Comparison of ENCODE assay signal across 8 mouse cellular contexts in genomic region chr11:88161651-88162362, GRCm38 (mm10). TPM values are rescaled to one million over a fixed set of nuclear protein-coding genes. Genes with fewer than 3 reads are reported as not detected.
DNase-seq lines count a peak whose midpoint lies in the region; ATAC-seq and TF ChIP-seq lines count a peak whose summit lies in the region.

No protein-coding gene starts in this region.

- WGBS in hindbrain, embryonic 13.5 days = under 1% methylated on average over 13 of the region's 15 CpGs

- H3K36me3 ChIP-seq in MEL (ENCODE audit: control insufficient read depth in 1 of 2, insufficient read depth in 2 of 2, low read length in 2 of 2) = peaks cover 0 to 4% of the 10 kb centered on the region in 2 experiments; a peak in 2 of 4 replicates
- H3K36me3 ChIP-seq in hindbrain, embryonic 13.5 days = no peaks in the 10 kb centered on the region

- TF ChIP-seq RAD21 in MEL (IDR thresholded peaks at IDR 0.05; ENCODE audit: low read depth, low read length) = peak; percentile 53

- TF ChIP-seq CTCF in MEL (IDR thresholded peaks at IDR 0.05 in 2 of 3, conservative IDR thresholded peaks at IDR 0.05 in 1 of 3; ENCODE audit: control insufficient read depth in 1 of 3, insufficient read depth in 1 of 3, low read depth in 2 of 3, low read length in 3 of 3, poor library complexity in 1 of 3, severe bottlenecking in 1 of 3) = peak; percentile 55 to 85 (median 78)

- H3K4me2 ChIP-seq in hindbrain, embryonic 13.5 days = peak overlapping the region; percentile 71

- peak; percentile 84 for DNase-seq in MEL (ENCODE audit: low read depth, low spot score)
- peak; percentile 94 for DNase-seq in cerebellum, adult 8-10 months
- DNase-seq in frontal cortex, postnatal 14 days (ENCODE audit: low spot score in 2 of 2) = peak; percentile 72 to 73
- DNase-seq in layer of hippocampus, postnatal 36 days = peak; percentile 76 to 80
- peak; percentile 95 for DNase-seq in lung, postnatal 14 days
- DNase-seq in ovary, postnatal 14 days (ENCODE audit: low spot score) = peak; percentile 86
- DNase-seq in thymus, postnatal 0 days (ENCODE audit: low spot score) = peak; percentile 64

- H3K9ac ChIP-seq in MEL (ENCODE audit: control insufficient read depth, low read depth, low read length, poor library complexity, severe bottlenecking) = peak overlapping the region; percentile 53
- peak overlapping the region; percentile 71 for H3K9ac ChIP-seq in hindbrain, embryonic 13.5 days

- H3K4me1 ChIP-seq in MEL (ENCODE audit: control insufficient read depth in 1 of 2, insufficient read depth in 2 of 2, low read length in 2 of 2) = peaks cover 0 to 19% of the 10 kb centered on the region in 2 experiments; a peak in 3 of 4 replicates
- H3K4me1 ChIP-seq in hindbrain, embryonic 13.5 days (replicated peaks) = peaks cover 69% of the 10 kb centered on the region

- no peaks in the 10 kb centered on the region for H3K27me3 ChIP-seq in MEL (ENCODE audit: control insufficient read depth in 1 of 2, insufficient read depth in 2 of 2, low read length in 2 of 2)
- no peaks in the 10 kb centered on the region for H3K27me3 ChIP-seq in hindbrain, embryonic 13.5 days

- no peaks in the 10 kb centered on the region for H3K9me3 ChIP-seq in MEL (replicated peaks; ENCODE audit: insufficient read depth, low read length)
- no peaks in the 10 kb centered on the region for H3K9me3 ChIP-seq in hindbrain, embryonic 13.5 days

- TF ChIP-seq POLR2A in MEL (IDR thresholded peaks at IDR 0.05; ENCODE audit: control insufficient read depth in 1 of 2, insufficient read depth in 1 of 2, low read depth in 1 of 2, low read length in 2 of 2, poor library complexity in 1 of 2) = no peak

- peak; percentile 59 for ATAC-seq in hindbrain, embryonic 13.5 days (ENCODE audit: low FRiP score)

- no peaks in the 10 kb centered on the region; the same call in 1 of the 2 replicates for H3K79me2 ChIP-seq in MEL (ENCODE audit: control insufficient read depth, insufficient read depth, low read length, poor library complexity)

- H3K4me3 ChIP-seq in MEL (ENCODE audit: control insufficient read depth in 1 of 2, insufficient read depth in 1 of 2, low read depth in 2 of 2, low read length in 2 of 2) = peak overlapping the region; percentile 50 to 84
- peak overlapping the region; percentile 40 for H3K4me3 ChIP-seq in hindbrain, embryonic 13.5 days

- H3K27ac ChIP-seq in MEL (ENCODE audit: control insufficient read depth, low read depth, low read length) = 0 out of 2 replicates have a peak overlapping the region, but pooled peaks have one; percentile 1
- peak overlapping the region; percentile 94 for H3K27ac ChIP-seq in hindbrain, embryonic 13.5 days

- no peak for TF ChIP-seq EP300 in MEL (IDR thresholded peaks at IDR 0.05; ENCODE audit: low read depth in 1 of 2, low read length in 2 of 2)

TF ChIP-seq in MEL, 35 proteins besides CTCF, POLR2A, EP300 and RAD21:
- no peak for TF ChIP-seq UBTF (IDR thresholded peaks at IDR 0.05; ENCODE audit: borderline replicate concordance, insufficient read depth, low read depth, low read length)
- no peak for TF ChIP-seq MYB (IDR thresholded peaks at IDR 0.05; ENCODE audit: low read depth, low read length)
- TF ChIP-seq USF2 (IDR thresholded peaks at IDR 0.05; ENCODE audit: borderline replicate concordance in 1 of 2, insufficient read depth in 1 of 2, low read depth in 1 of 2, low read length in 2 of 2) = no peak
- 0 out of 2 replicates have a peak, but pooled peaks have one; percentile 3 for TF ChIP-seq MYC (IDR thresholded peaks at IDR 0.05; ENCODE audit: low read depth, low read length)
- no peak for TF ChIP-seq E2F4 (IDR thresholded peaks at IDR 0.05; ENCODE audit: borderline replicate concordance, low read depth, low read length)
- no peak for TF ChIP-seq SIN3A (IDR thresholded peaks at IDR 0.05; ENCODE audit: low read length)
- TF ChIP-seq BHLHE40 (IDR thresholded peaks at IDR 0.05; ENCODE audit: borderline replicate concordance, low read depth, low read length) = 0 out of 2 replicates have a peak, but pooled peaks have one; percentile 23
- no peak for TF ChIP-seq KAT2A (conservative IDR thresholded peaks at IDR 0.05; ENCODE audit: low read depth, low read length)
- no peak for TF ChIP-seq USF1 (IDR thresholded peaks at IDR 0.05; ENCODE audit: low read depth, low read length)
- no peak for TF ChIP-seq ELF1 (IDR thresholded peaks at IDR 0.05; ENCODE audit: low read depth, low read length)
- no peak for TF ChIP-seq ZKSCAN1 (IDR thresholded peaks at IDR 0.05; ENCODE audit: low read depth, low read length)
- no peak for TF ChIP-seq MAX (IDR thresholded peaks at IDR 0.05; ENCODE audit: low read length)
- TF ChIP-seq RCOR1 (IDR thresholded peaks at IDR 0.05; ENCODE audit: low read depth, low read length) = no peak
- TF ChIP-seq TCF12 (IDR thresholded peaks at IDR 0.05; ENCODE audit: low read depth, low read length) = peak; percentile 24; the same call in 1 of the 2 replicates
- TF ChIP-seq ZNF384 (IDR thresholded peaks at IDR 0.05; ENCODE audit: low read depth, low read length) = no peak
- TF ChIP-seq CHD2 (IDR thresholded peaks at IDR 0.05; ENCODE audit: low read length) = peak; percentile 63
- no peak for TF ChIP-seq CHD1 (IDR thresholded peaks at IDR 0.05; ENCODE audit: low read depth, low read length)
- 0 out of 2 replicates have a peak, but pooled peaks have one; percentile 39 for TF ChIP-seq MAZ (IDR thresholded peaks at IDR 0.05; ENCODE audit: low read depth, low read length)
- no peak for TF ChIP-seq GATA1 (IDR thresholded peaks at IDR 0.05; ENCODE audit: low read depth, low read length)
- peak; percentile 67 for TF ChIP-seq SMC3 (IDR thresholded peaks at IDR 0.05; ENCODE audit: low read depth, low read length)
- TF ChIP-seq ETS1 (IDR thresholded peaks at IDR 0.05; ENCODE audit: low read depth, low read length) = peak; percentile 50; the same call in 1 of the 2 replicates
- TF ChIP-seq NRF1 (IDR thresholded peaks at IDR 0.05; ENCODE audit: insufficient read depth, low read depth, low read length, poor library complexity, severe bottlenecking) = 0 out of 2 replicates have a peak, but pooled peaks have one; percentile 27
- TF ChIP-seq HCFC1 (IDR thresholded peaks at IDR 0.05; ENCODE audit: low read depth, low read length) = 0 out of 2 replicates have a peak, but pooled peaks have one; percentile 38

RNA-seq across cellular contexts. Expression of gene Mrps23, which starts 42.4 kb away (rescaled TPM):
- 362 and 381 TPM in 2 replicates for total RNA-seq in MEL (2012; rRNA removed)
- polyA plus RNA-seq in MEL (2012; ENCODE audit: insufficient read depth in 1 of 2, insufficient read length in 2 of 2, low read depth in 1 of 2, low replicate concordance in 2 of 2, missing spikeins in 1 of 2) = 100 to 1,000 TPM in 1 of 2 experiments, not detected in 1; 190 TPM
- polyA plus RNA-seq in hindbrain, embryonic 13.5 days (2015; fragmentation: Nextera tagmentation; extraction: Ambion mirVana) = 71.1 TPM in 2 replicates
- total RNA-seq in layer of hippocampus, postnatal 36 days (2021) = 10 to 100 TPM; 67.6 to 78.7 TPM
- 90.0 and 95.0 TPM in 2 replicates for polyA plus RNA-seq in thymus, postnatal 0 days (2015; fragmentation: Nextera tagmentation; extraction: Ambion mirVana)

Comparison
In these comparisons a context has a peak if more than half of its experiments do, and no peak if none do; other contexts are left out.
1. Peak in every context shown above with its lines: DNase-seq, ATAC-seq, H3K4me3 ChIP-seq and H3K27ac ChIP-seq.